Mouse (Mus musculus) heart, postnatal 0 days (tissue): ENCODE measurements at regions not wholly inside any gene's neighbourhood (a gene's known extent, or its start where the extent isn't known, plus 50 kb on each side); places are given as distances from the start of the nearest gene placed in this dataset.

Experiments used
- CTCF ChIP-seq: IDR thresholded peaks from 2 replicates; pipeline ENCODE4 v1.5.1; 2016; ENCODE audit warnings: antibody characterized with exemption, control low read depth, low read depth
- EP300 ChIP-seq: IDR thresholded peaks from 2 replicates; pipeline ENCODE4 v1.6.1; 2016; ENCODE audit warnings: antibody characterized with exemption, low read depth

DNA sequence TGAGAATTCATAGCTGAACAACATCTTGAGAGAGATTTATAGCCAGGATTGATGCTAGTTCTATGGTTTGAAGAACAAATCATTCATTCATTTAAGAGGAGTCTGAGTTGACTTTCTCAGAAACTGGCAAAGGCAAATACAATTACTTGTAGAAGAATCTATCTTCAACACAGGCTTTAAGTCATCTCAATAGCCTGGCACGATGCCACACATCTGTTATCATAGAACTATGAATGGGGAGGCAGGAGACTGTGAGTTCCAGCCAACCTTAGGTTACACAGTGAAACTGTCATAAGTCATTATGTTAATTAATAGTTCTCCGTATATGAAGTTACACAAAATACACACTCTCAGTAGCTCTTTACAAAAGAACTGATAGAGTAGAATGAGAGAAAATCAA is 231.9 kb upstream of the Impg1 start:
- TF ChIP-seq CTCF (no peak), EP300 (no peak)
